In the genomic region with DNA sequence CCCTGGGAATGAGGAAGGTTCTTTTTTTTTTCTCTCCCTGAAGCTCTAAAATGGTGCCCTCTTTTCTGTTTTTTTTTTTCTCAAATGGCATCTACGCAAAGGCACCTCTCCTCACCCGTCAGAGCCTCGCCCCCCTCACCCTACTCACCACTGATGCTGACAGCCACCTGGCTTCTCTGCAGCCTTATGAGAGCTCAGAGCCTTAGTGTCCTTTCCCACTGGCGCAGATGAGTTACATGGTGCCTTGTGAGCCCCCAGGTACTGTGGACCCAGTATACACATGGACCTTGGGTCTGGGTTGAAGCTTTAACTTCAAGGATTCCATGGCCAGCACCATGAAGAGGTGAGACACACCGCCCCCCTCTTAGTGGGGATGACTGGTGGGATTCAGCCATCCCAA, we compare ENCODE assay signal across 20 mouse cellular contexts. TPM values are rescaled to one million over a fixed set of nuclear protein-coding genes. Genes with fewer than 3 reads are reported as not detected.
DNase-seq lines count a peak whose midpoint lies in the region; ATAC-seq and TF ChIP-seq lines count a peak whose summit lies in the region.
"Had no signal": no experiment of that assay in that cellular context is flagged by ENCODE, and none has a peak within 500 bp of the region (broad histone marks: within the 10 kb centered on the region; RNA-seq: fewer than 3 reads in every experiment).

No protein-coding gene starts in this region.

- H3K4me3 ChIP-seq in heart, embryonic 10.5 days = no peak overlapping the region
- H3K4me3 ChIP-seq in kidney, embryonic 15.5 days (replicated peaks) = no peak overlapping the region
- H3K4me3 ChIP-seq in stomach, embryonic 14.5 days (ENCODE audit: low read depth, low read length) = no peak overlapping the region
- no peak overlapping the region for H3K4me3 ChIP-seq in stomach, postnatal 0 days (ENCODE audit: low read depth, low read length)
- H3K4me3 ChIP-seq: hindbrain, embryonic 15.5 days; limb, embryonic 13.5 days; midbrain, embryonic 12.5 days had no signal

- peaks cover 4% of the 10 kb centered on the region; the same call in 1 of the 2 replicates for H3K36me3 ChIP-seq in heart, embryonic 10.5 days
- H3K36me3 ChIP-seq in kidney, embryonic 15.5 days = peaks cover 31% of the 10 kb centered on the region
- H3K36me3 ChIP-seq in stomach, embryonic 14.5 days (ENCODE audit: control insufficient read depth, insufficient read depth, low read length) = no peaks in the 10 kb centered on the region
- no peaks in the 10 kb centered on the region for H3K36me3 ChIP-seq in stomach, postnatal 0 days (ENCODE audit: control insufficient read depth, insufficient read depth, low read length)
- H3K36me3 ChIP-seq: hindbrain, embryonic 15.5 days; limb, embryonic 13.5 days; midbrain, embryonic 12.5 days had no signal

- TF ChIP-seq EP300 in stomach, postnatal 0 days (optimal IDR thresholded peaks at IDR 0.05) = no peak

- no peaks in the 10 kb centered on the region for H3K9me3 ChIP-seq in heart, embryonic 10.5 days
- H3K9me3 ChIP-seq in kidney, embryonic 15.5 days (replicated peaks) = no peaks in the 10 kb centered on the region
- no peaks in the 10 kb centered on the region for H3K9me3 ChIP-seq in stomach, embryonic 14.5 days (ENCODE audit: control insufficient read depth, low read depth, low read length)
- H3K9me3 ChIP-seq in stomach, postnatal 0 days (ENCODE audit: control insufficient read depth, low read length) = no peaks in the 10 kb centered on the region
- H3K9me3 ChIP-seq: hindbrain, embryonic 15.5 days; limb, embryonic 13.5 days; midbrain, embryonic 12.5 days had no signal

- ATAC-seq in kidney, embryonic 15.5 days (replicated peaks; ENCODE audit: low FRiP score) = peak; percentile 9; the same call in 1 of the 2 replicates
- ATAC-seq in stomach, embryonic 14.5 days (ENCODE audit: insufficient number of reproducible peaks, insufficient read depth, low FRiP score, low read depth) = no peak
- ATAC-seq in stomach, postnatal 0 days (ENCODE audit: low FRiP score, low TSS enrichment) = no peak
- ATAC-seq: forebrain, embryonic 14.5 days had no signal

- DNase-seq in heart, embryonic 10.5 days (ENCODE audit: low spot score) = no peak
- no peak for DNase-seq in heart, postnatal 4 days
- no peak for DNase-seq in kidney, adult 9 months
- DNase-seq in stomach, postnatal 0 days (ENCODE audit: low spot score) = no peak
- DNase-seq in thymus, postnatal 10 days (ENCODE audit: low spot score in 2 of 2) = no peak
- DNase-seq: adrenal gland, adult 8-10 months; cerebellum, adult 11-12 months; cerebellum, postnatal 36 days; layer of hippocampus, adult 9-11 months; right cerebral cortex, postnatal 14 days; thymus, postnatal 36 days had no signal

- peak overlapping the region; percentile 90 for H3K27ac ChIP-seq in heart, embryonic 10.5 days
- H3K27ac ChIP-seq in kidney, embryonic 15.5 days = peak overlapping the region; percentile 75
- H3K27ac ChIP-seq in stomach, embryonic 14.5 days (ENCODE audit: low read length) = peak overlapping the region; percentile 23; the same call in 1 of the 2 replicates
- H3K27ac ChIP-seq in stomach, postnatal 0 days (replicated peaks) = no peak overlapping the region
- H3K27ac ChIP-seq: hindbrain, embryonic 15.5 days; limb, embryonic 13.5 days; liver, embryonic 14.5 days; midbrain, embryonic 12.5 days had no signal

- 87% methylated on average over 5 of the region's 5 CpGs for WGBS in heart, embryonic 10.5 days
- 78% methylated on average over 5 of the region's 5 CpGs for WGBS in kidney, embryonic 15.5 days
- WGBS in stomach, embryonic 14.5 days = 93% methylated on average over 5 of the region's 5 CpGs
- 91% methylated on average over 5 of the region's 5 CpGs for WGBS in stomach, postnatal 0 days

- no peak overlapping the region for H3K4me2 ChIP-seq in kidney, embryonic 15.5 days
- H3K4me2 ChIP-seq in stomach, embryonic 14.5 days (replicated peaks; ENCODE audit: low read depth, low read length) = no peak overlapping the region
- H3K4me2 ChIP-seq in stomach, postnatal 0 days (replicated peaks; ENCODE audit: low read depth) = no peak overlapping the region
- H3K4me2 ChIP-seq: hindbrain, embryonic 15.5 days; limb, embryonic 13.5 days; midbrain, embryonic 12.5 days had no signal

- peaks cover 7% of the 10 kb centered on the region for H3K27me3 ChIP-seq in heart, embryonic 10.5 days (ENCODE audit: insufficient read depth, poor library complexity, severe bottlenecking)
- no peaks in the 10 kb centered on the region for H3K27me3 ChIP-seq in kidney, embryonic 15.5 days
- H3K27me3 ChIP-seq in stomach, embryonic 14.5 days (ENCODE audit: control insufficient read depth, insufficient read depth, low read length) = no peaks in the 10 kb centered on the region
- H3K27me3 ChIP-seq in stomach, postnatal 0 days (ENCODE audit: control insufficient read depth, insufficient read depth, low read length) = no peaks in the 10 kb centered on the region
- H3K27me3 ChIP-seq: hindbrain, embryonic 15.5 days; limb, embryonic 13.5 days; midbrain, embryonic 12.5 days had no signal

- H3K4me1 ChIP-seq in heart, embryonic 10.5 days = peaks cover 52% of the 10 kb centered on the region
- peaks cover 49% of the 10 kb centered on the region for H3K4me1 ChIP-seq in kidney, embryonic 15.5 days
- peaks cover 22% of the 10 kb centered on the region for H3K4me1 ChIP-seq in stomach, embryonic 14.5 days (ENCODE audit: control insufficient read depth, insufficient read depth, low read length)
- no peaks in the 10 kb centered on the region for H3K4me1 ChIP-seq in stomach, postnatal 0 days (replicated peaks; ENCODE audit: control insufficient read depth, insufficient read depth)
- H3K4me1 ChIP-seq: hindbrain, embryonic 15.5 days had no signal

- no peak for TF ChIP-seq CTCF in stomach, postnatal 0 days (IDR thresholded peaks at IDR 0.05; ENCODE audit: low read depth)

- H3K9ac ChIP-seq in kidney, embryonic 15.5 days = no peak overlapping the region
- H3K9ac ChIP-seq in stomach, embryonic 14.5 days (replicated peaks; ENCODE audit: low read depth, low read length) = no peak overlapping the region
- no peak overlapping the region for H3K9ac ChIP-seq in stomach, postnatal 0 days (ENCODE audit: low read length)
- H3K9ac ChIP-seq: hindbrain, embryonic 15.5 days; limb, embryonic 13.5 days; liver, embryonic 14.5 days; midbrain, embryonic 12.5 days had no signal

RNA-seq across cellular contexts. Expression of gene Heyl, which starts 13.3 kb away (rescaled TPM):
- 3.2 and 3.9 TPM in 2 replicates for polyA plus RNA-seq in heart, embryonic 10.5 days (2016; fragmentation: Nextera tagmentation; extraction: Ambion mirVana)
- total RNA-seq in heart, postnatal 4 days (2021) = 10 to 100 TPM; 26.9 to 28.3 TPM
- polyA plus RNA-seq in kidney, embryonic 15.5 days (2015; fragmentation: Nextera tagmentation; extraction: Ambion mirVana) = 44.2 and 47.7 TPM in 2 replicates
- 20.6 and 21.2 TPM in 2 replicates for polyA plus RNA-seq in stomach, embryonic 14.5 days (2014; fragmentation: Nextera tagmentation; extraction: Ambion mirVana)
- polyA plus RNA-seq in stomach, postnatal 0 days (2015; fragmentation: Nextera tagmentation; extraction: Ambion mirVana) = 4.9 and 6.0 TPM in 2 replicates

RNA-seq across cellular contexts. Expression of gene Pabpc4, which starts 15.5 kb away (rescaled TPM):
- polyA plus RNA-seq in heart, embryonic 10.5 days (2016; fragmentation: Nextera tagmentation; extraction: Ambion mirVana) = 70.4 and 73.3 TPM in 2 replicates
- total RNA-seq in heart, postnatal 4 days (2021) = 100 to 1,000 TPM; 246 to 255 TPM
- polyA plus RNA-seq in kidney, embryonic 15.5 days (2015; fragmentation: Nextera tagmentation; extraction: Ambion mirVana) = 45.3 and 47.4 TPM in 2 replicates
- 56.2 and 57.2 TPM in 2 replicates for polyA plus RNA-seq in stomach, embryonic 14.5 days (2014; fragmentation: Nextera tagmentation; extraction: Ambion mirVana)
- polyA plus RNA-seq in stomach, postnatal 0 days (2015; fragmentation: Nextera tagmentation; extraction: Ambion mirVana) = 14.6 and 15.7 TPM in 2 replicates

RNA-seq across cellular contexts. Expression of gene Nt5c1a, which starts 45.3 kb away (rescaled TPM):
- polyA plus RNA-seq in heart, embryonic 10.5 days (2016; fragmentation: Nextera tagmentation; extraction: Ambion mirVana) = 0.31 and 0.46 TPM in 2 replicates
- total RNA-seq in heart, postnatal 4 days (2021) = 10 to 100 TPM; 21.3 to 24.6 TPM
- 0.25 and 0.49 TPM in 2 replicates for polyA plus RNA-seq in kidney, embryonic 15.5 days (2015; fragmentation: Nextera tagmentation; extraction: Ambion mirVana)
- not detected in 2 replicates for polyA plus RNA-seq in stomach, embryonic 14.5 days (2014; fragmentation: Nextera tagmentation; extraction: Ambion mirVana)
- polyA plus RNA-seq in stomach, postnatal 0 days (2015; fragmentation: Nextera tagmentation; extraction: Ambion mirVana) = not detected in 2 replicates
- polyA plus RNA-seq: forebrain, embryonic 14.5 days; limb, embryonic 13.5 days; liver, embryonic 14.5 days; midbrain, embryonic 12.5 days; neural tube, embryonic 14.5 days; spleen, adult 2 months had no signal
